Mouse (Mus musculus): ENCODE results near the gene Mrpl1. TPM values are rescaled to one million over a fixed set of nuclear protein-coding genes. Genes with fewer than 3 reads are reported as not detected.

Gene Mrpl1
- total RNA-seq, 2 experiments from 2014 or later: 14.4 to 14.9 TPM

DNA sequence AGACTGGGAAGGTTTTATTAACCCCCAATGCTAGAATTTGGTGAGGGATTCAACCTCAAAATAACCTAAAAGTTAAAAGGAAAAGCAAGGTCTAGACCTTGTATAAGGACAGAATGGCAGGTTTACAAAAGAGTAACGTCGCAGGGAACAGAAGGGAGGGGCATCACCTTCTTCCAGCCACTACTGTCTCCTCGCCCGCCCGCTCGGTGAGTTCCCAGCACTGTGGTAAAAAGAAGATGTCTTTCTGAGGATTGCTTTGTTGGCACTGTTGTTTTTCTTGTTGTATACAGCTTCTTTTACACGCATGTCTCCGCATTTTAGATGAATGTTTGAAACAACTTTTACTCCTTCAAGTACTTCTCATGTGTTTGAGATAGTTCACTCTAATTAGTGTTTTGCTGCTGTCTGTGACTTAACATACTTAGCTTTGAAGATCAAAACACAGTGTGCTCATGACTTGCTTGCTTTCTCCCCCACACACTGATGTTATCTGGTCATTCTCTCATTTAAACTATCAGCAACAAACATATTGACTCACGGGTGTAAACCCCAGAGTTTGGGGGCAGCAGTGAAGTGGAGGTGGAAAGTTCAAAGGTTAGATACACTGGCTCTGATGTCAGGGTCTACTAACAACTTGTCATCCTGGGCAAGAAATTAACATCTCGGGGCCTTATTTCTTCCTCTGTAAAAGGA lies 7.7 kb upstream of the Mrpl1 start:
- no peak for DNase-seq (ENCODE audit: low spot score in 2 of 2)

DNA sequence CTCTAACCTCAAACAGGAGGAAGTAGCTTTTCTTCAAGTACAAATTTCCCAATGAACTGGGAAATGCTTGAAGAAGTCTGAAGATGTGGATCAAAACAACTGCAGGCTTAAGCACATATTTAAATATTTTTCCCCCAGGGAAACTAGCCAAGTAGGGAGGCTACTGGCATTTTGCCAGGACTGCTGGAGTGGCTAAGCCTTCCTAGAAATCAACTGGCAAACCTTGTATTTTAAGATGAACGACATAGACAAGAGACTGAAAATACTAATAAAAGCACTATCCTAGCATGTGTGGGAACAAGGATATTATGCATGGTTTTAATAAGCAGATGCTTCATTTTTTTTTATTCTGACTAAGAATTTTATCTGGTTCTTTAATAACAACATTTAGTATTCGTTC lies 2.4 kb upstream of the Mrpl1 start:
- peak in 1 of 2 experiments; percentile 14 for DNase-seq (ENCODE audit: low spot score in 2 of 2)

DNA sequence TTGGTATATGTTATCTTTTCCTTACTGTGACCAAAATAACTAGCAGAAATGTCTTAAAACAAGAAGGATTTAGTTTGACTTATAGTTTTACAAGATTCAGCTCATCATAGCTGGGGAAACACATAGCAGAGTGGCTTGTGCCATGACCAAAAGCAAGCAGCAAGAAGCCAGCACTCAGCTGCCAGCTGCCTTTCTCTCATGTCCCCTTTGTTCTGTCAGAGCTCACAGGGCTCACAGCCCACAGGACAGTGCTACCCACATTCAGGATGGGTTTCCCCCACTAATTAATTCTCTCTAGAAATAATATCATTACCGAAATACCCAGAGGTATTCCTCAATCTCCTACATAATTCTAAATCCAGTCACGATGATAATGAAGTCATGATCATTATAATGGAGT lies 1.8 kb upstream of the Mrpl1 start:
- no peak for DNase-seq (ENCODE audit: low spot score in 2 of 2)

DNA sequence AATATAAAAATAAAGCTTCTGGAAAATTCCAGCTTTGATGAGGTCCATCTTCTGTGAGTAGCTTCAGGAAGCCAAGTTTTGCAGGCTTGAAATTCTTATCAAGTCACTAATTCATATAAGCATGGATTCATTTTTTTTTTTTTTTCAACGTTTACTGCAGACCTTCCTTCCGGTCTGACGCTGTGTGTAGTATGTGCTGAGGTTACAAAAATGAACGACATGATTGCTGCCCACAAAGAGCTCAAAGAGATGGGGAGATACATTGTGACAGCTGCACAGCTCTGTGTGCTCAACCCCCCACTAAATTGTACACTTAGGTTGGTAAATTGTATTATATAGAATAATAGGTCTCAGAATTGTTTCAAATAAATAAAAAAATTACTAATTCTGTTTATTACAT lies 750 bp upstream of the Mrpl1 start:
- DNase-seq (ENCODE audit: low spot score in 2 of 2): no peak

DNA sequence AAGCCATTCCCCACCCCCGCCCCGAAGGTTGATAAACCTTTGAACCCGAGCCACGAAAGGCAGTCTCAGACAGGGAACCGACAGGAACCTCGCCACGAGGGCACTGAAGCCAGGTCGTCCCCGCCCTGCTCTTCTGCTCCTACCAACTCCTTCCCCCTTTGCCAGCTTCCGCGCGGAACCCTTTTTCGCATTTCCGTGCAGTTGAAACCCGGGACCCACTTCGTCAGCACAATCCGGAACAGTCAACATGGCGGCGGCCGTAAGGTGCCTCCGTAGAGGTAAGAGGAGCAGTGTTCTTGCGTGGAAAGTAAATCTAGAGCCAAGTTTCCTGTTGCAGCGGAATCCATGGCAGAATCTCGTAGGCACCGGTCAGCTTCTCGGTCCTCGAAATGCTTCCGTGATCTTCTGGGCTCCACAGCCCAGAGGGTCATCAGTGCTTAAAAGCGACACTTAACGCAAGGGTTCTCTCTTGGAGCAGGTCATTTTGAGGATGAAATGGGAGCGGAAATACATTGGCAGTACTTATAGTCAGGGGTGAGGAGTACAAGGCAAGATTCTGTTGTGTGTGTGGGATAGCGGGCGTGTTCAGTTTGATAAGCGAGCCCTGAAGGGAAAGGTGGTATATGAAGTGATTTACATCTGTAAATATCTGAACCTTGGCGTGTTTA lies 757 bp downstream of the Mrpl1 start:
- peak; percentile 90 to 92 for DNase-seq (ENCODE audit: low spot score in 2 of 2)

DNA sequence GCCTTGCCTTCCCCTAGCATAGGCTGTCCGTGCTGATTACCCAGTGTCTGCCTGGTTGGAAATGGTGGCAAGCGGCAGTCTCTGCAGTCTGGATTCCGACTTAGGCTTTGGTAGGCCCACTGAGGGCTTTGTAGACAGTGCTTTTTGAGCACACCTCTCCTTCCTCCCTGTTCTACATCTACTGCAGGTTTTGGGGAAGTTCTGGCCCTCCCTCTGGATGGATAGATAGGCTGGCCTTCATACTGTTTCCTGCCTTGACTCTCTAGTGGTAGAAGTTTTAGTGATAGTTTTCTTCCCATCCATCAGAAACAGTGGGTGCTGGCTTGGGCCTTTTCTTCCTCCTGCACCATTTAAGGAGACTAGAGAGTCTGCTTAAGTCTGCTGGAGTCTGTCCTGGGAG lies 9.4 kb downstream of the Mrpl1 start:
- no peak for DNase-seq (ENCODE audit: low spot score in 2 of 2)

DNA sequence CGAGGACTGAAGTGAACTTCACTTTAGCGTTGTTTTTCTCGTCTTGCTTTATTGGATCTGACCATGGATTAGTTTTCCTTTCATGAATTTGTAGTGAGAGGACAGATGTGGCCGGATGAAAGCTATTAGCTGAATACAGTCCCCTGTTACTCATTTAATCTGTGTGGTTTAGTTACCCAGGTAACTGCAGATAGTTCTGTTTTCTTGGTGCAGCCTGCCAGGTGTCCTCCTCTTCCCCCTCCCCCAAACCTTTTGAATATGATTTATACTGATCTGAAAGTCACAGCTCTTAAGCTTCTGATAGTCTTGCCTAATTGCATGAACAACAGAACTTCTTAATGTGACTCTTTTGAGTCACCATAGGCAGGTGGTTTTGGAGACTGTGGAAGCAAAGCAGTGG lies 10.2 kb downstream of the Mrpl1 start:
- no peak for DNase-seq (ENCODE audit: low spot score in 2 of 2)

DNA sequence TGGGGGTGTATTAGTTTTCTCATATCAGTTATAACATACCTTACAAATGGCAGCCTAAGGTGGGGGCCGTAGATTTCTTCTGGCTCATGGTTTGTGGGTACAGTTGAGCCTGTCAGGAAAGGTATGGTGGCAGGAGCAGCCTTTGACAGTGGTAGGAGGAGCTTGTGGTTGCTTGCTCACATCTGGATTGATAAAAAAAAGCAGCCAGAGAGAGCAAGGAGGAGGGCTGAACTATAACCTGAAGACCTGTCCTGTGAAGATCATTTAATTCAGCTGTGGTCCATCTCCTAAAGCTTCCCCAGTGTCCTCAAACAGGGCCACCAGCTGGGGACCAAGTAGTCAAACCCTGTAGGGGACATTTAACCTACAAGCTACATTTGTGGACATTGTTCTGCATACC lies 12.0 kb downstream of the Mrpl1 start:
- DNase-seq (ENCODE audit: low spot score in 2 of 2): no peak

DNA sequence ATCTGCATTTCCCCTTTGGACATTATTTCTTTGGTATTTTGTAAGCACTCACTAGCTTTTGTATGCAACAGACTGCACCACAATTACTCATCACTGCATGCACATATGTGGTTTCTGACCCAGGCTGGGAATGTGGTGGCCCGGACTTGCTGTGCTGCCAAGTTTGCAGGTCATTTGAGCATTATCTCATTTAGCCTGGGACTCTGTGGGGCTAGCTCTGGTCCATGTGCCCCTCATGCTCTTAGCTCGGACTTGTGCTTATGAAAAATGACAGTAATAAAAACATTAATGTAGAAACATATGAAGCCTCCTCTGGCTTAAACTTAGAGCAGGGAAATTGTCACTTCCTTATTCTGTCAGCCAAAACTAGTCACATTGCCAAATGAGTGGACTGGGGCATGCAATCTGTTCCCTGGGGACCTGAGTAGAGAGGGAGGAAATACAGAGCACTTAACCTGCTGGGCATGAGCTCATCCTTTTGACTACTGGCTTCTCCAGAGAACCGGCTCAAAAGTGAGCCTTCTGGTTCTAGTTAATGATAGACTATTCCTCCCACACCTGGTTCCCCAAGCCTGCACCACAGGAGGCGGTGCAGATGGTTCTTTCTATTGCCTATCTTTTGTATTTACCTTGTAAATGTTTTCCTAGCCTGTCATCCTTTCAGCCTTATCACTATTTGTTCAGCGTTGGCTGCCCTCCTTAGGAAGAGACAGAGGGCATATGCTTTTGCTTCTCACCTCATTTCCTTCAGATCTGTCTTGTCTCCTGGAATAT lies 12.7 kb downstream of the Mrpl1 start:
- DNase-seq (ENCODE audit: low spot score in 2 of 2): peak; percentile 21 to 59

DNA sequence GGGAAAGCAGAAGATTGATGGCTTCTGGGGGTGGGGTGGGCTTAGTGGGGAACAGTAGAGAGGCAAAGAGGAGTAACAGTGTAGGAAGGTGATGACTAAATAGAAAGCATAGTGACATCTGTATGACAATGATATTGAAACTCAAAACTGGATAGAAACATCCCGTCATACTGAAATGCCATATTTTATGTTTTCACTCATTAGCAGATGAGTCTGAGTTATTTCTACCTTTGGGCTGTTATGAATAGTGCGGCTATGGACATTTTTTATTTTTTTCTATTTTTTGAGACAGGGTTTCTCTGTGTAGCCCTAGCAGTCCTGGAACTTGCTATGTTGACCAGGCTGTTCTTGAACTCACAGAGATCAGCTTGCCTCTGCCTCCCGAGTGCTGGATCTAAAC lies 13.7 kb downstream of the Mrpl1 start:
- no peak for DNase-seq (ENCODE audit: low spot score in 2 of 2)

DNA sequence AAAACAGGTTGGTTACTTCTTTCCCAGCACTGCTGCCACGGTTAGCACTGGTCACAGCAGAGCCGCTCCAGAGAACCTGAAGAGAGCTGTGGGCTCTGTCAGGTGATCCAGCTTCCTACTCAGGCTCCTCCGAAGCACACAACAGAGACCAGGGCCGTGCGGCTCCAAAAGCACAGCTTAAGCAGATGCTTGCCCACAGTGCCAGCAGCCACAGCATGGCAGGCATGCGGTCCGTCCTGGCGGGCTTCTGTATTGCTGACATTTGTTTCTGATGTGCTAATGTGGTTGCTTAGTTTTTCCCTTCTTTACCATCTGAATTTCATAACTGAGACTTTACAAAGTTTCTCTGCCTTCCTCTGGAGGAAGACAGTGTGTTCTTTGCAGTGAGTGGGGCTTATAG lies 17.2 kb downstream of the Mrpl1 start:
- no peak for DNase-seq (ENCODE audit: low spot score in 2 of 2)

DNA sequence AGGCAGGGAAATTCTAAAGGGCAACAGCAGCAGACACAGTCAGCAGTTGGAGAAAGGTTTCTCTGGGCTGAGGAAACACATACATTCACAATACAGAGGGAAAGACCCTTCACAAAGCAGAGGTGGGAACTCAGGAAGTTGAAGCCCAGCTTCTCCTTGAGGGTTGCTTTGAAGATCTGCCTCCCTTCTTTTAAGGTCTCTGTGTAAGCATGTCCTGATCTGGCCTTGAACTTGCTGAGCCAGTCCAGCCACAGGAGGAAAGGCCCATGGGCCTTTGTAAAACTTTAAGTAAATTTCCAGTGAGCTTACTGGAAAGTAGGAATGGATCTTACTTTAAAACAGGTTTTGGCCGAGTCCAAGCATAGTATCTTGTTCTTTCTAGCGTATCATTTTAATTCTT lies 19.7 kb downstream of the Mrpl1 start:
- DNase-seq (ENCODE audit: low spot score in 2 of 2): no peak

DNA sequence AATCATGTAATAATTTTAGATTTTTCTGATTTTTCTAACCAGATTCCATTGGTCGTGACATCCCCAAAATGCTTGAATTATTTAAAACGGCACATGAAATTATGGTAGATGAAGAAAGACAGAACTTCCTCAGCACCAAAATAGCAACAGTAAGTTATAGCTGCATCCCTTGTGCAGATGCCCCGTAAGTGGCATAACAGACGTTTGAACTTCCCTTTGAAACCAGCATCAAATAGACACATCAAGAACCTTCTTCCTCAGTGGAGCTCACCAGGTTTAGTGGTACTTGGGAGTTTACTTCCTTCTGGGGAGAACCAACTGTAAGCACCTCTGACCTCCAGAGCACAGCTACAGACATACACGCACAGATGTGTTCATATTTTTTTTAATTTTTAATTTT lies 29.5 kb downstream of the Mrpl1 start:
- DNase-seq (ENCODE audit: low spot score in 2 of 2): no peak

DNA sequence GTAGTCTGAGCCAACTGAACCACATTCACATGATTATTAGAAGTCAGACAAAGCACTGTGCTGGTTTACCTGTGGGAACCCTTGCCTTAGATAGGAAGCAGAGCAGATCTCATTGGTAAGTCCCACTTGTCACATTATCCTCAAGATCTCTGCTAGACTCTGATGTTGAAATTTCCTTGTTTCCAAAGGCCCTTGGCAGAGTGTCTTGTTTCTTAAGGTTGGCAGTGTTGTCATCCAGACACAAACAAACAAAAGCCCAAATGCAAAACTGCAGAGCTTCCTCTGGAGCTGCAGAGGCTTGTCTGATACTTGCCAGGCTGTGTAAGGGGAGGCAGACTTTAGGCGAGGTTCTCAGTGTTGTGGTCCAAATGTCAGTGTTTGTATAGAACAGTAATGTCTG lies 31.6 kb downstream of the Mrpl1 start:
- DNase-seq (ENCODE audit: low spot score in 2 of 2): no peak

DNA sequence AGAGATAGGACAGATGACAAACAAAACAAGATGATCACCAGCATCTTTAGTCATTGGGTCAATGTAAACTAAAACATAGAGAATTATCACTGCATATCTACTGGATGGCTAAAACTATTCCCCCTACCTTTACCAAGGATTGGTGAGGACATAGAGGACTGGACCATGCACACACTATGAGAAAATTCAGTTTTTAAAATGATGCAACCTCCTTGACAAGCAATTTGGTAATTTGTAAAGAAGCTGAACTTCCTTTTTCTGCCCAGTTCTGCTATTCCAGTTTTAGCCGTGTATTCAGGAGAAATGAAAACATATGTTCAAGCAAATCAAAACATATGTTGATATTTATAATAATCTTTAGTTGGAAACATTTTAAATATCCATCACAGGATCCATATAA lies 35.2 kb downstream of the Mrpl1 start:
- DNase-seq (ENCODE audit: low spot score in 2 of 2): no peak

DNA sequence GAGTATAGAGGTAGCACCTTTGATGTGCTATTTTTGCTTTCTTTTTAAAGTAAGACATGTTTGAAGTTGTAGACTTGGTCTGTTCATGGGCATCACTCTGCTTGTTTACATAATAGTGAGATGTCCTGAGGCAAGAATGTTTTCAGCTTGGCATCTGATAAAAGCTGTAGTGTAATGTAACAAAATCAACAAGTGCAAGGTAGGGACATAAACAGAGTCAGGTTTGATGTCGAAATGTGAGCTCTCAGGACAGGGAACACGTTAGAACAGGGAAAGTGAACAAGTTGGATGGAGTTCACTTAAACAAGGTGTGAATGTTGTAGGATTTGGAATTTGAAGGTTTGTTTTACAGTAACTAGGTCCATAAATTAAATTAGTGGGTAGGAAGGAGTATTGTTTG lies 44.7 kb downstream of the Mrpl1 start:
- DNase-seq (ENCODE audit: low spot score in 2 of 2): no peak

DNA sequence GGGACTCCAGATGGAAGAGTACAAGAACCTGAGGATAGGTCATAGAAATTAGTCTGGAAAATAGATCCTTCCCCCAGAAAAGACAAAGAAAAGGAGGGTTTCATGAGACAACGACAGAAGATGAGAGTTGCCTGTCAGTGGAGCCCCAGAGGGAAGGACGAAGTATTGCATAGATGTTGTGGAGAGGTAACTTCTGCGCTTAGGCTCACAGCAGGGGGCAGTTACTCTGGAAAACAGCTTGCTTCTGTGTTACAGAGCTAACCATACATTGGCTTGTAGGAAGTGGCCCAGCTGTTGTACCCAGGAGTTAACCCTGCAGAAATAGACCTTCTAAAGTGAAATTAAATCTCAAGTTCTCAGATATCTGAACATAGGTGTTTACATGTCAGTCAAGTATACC lies 45.9 kb downstream of the Mrpl1 start:
- DNase-seq (ENCODE audit: low spot score in 2 of 2): no peak

DNA sequence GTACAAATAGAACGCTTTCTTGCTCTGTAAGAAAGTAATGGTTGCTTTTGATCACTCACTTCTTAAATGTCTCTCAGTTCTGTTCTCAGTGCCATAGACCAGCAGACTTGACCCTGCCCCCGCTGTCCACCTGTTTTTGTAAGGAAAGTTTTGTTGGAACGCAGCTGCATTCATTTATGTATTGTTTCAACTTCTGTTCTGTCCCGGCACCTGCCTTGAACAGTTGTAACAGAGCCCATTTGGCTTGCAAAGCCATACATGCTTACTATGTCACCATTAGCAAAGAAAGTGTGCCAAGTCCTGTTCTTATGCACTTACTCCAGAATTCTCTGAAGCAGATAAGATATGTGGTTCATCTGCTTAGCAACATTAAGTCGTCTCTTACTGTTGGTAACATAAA lies 48.9 kb downstream of the Mrpl1 start:
- DNase-seq (ENCODE audit: low spot score in 2 of 2): no peak

DNA sequence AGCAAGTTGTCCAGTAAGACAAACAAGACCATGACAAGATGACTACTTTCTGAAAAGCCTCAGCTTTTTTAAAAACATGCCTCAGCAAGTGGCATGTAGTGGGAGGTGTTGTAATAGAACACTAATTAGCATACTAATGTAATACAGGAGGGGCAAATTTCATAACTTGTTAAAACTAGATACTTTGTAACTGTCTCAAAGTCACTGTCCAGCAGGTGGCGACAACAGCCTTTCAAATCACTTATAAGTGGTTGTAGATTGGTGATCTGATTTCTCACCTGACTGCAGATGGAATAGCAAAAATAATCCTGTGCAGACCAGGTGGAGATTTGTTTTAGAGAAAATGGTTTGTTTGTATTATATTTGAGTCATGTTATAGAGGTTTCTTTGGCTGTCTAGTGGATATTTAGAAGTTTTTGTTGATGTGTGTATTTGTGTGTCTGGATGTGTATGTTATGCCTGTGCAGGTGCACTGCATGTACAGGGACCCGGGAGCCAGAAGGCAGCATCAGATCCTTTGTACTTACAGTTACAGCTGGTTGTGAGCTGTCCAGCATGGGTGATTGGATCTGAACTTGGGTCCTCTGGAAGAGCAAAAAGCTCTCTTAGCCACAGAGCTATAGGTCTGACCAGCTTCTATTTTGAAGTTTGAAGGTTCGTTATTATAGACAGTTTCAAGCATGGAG lies 57.9 kb downstream of the Mrpl1 start:
- peak; percentile 37 to 86 for DNase-seq (ENCODE audit: low spot score in 2 of 2)

DNA sequence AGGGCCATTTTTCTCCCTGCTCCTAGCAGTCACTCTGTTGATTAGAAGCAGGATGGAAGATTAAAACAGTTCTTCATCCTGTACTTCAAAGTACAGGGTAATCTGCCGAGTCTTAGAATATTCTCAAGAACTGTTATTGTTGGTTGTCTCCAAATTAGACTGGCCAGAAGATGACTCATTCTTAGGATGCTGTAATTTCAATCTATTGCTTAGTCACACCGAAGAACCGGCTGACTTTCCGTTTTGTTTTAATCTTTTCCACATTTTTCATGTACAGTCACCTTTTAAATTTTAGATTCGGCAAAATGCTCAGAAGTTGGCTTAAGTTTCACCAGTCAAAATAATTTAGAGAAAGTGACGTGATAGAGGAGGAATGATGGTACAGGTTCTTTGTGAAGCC lies 61.8 kb downstream of the Mrpl1 start:
- DNase-seq (ENCODE audit: low spot score in 2 of 2): no peak

DNA sequence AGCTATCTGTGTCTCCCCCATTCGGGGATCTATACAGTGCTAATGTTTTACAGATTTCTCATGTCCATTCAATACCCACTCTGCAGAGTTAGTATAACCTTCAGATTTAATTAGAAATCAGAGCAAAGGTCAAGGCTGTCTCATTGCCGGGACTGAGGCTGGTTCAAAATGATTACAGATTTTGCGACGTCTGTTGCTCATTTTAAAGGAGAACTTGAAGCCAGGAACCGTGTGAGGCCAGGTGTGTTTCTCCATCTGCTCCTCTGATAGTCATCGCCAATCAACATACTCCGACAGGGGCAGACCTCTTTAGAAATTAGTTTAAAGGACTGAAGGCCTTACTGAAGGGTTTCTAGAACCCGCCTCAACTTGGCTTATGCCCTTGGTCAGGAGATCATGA lies 96.5 kb downstream of the Mrpl1 start:
- DNase-seq (ENCODE audit: low spot score in 2 of 2): no peak

DNA sequence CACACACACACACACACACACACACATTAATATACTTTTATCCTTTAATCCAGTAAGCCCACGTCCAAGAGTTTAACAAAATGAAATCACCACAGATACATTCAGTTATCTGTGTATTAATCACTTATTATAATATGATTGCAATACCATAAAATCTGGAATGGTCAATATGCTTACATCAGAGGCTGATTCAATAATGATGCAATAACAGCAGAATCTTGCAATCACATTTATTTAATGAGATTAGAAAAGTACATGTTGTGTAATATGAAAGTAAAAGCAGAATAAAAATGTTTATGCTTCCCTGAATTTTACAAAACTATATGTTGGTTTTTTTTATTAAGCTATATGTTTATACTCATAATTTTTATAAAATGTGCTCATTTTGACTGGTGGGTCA lies 97.0 kb downstream of the Mrpl1 start:
- no peak for DNase-seq (ENCODE audit: low spot score in 2 of 2)

All from layer of hippocampus, adult 18-20 months (tissue).